Mouse (Mus musculus): ENCODE data around the gene Nfia.

Nfia gene

DNA sequence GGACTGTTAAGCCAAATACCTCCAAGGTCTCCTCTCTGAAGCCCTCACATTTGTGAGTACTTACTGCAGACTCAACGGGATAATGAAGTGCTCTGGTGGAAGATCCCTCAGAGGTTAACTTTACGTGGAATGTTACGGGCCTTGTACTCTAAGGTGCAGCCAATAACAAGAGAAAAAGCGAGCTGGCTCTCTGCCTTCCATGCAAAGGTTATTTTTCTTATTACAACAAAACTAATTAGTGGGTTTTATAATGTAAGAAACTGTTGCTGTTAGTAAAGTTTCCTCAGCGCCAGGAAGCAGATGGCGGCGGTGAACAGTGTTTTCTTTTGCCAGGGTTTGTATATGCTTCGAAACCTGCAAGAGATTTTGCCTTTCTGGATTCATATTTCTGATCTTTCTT lies 169.1 kb downstream of the Nfia start:
- DNase-seq (ENCODE audit: low read depth, low spot score) = no peak

DNA sequence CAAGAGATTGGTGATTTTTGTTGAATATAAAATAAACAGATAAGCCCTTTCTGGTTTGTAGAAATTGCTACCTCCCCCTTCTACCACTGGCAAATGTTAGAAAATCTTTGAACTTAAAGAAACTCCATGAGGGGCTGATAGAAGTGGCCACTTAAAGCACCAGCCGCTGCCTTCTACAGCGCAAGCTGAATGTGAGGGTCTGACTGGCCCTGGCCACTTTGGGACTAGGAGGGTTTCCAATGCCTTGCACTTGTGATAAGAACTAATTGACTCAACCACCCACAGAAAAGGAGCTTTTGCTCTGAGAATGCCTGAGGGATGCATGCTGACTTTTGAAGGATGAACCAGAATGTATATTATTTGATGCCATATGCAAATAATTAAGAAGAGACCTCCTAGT lies 171.8 kb downstream of the Nfia start:
- DNase-seq (ENCODE audit: low read depth, low spot score) = no peak

DNA sequence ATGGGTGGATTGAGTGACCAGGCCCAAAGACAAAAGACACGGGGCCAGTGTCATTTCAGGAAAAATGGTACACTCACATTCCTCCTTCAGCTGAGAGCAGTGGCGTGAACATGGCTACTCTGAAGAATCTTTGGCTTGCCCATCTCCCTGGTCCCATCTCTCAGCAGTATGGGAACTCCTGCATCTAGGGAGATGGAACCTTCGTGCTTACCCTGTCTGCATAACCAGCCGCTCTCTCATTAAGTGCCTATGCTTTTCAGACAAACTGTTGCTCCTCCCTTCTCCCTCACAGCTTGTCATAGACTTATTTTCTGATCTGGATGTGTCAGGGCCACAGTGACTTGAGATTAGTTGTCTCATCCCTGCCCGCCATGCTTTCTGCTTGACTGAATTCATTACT lies 174.9 kb downstream of the Nfia start:
- DNase-seq (ENCODE audit: low read depth, low spot score) = no peak

DNA sequence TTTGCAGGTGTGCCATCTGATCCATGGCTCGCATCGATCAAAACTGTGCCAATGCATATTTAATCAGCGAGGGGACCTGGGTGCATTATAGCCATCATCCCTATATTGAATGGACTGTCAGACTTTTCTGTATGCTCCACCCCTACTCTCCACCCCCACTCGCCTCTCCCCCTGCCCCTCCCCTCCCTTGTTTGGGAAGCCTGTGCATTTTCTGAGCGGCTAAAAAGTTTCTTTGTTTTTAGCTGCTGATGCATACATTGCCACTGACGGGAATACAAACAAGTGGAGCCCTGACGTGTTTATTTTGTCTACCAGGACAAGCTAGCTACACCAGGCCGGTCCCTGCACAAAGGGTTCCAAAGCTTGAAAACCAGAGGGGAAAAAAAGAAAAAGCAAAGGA lies 175.7 kb downstream of the Nfia start:
- DNase-seq (ENCODE audit: low read depth, low spot score) = no peak

DNA sequence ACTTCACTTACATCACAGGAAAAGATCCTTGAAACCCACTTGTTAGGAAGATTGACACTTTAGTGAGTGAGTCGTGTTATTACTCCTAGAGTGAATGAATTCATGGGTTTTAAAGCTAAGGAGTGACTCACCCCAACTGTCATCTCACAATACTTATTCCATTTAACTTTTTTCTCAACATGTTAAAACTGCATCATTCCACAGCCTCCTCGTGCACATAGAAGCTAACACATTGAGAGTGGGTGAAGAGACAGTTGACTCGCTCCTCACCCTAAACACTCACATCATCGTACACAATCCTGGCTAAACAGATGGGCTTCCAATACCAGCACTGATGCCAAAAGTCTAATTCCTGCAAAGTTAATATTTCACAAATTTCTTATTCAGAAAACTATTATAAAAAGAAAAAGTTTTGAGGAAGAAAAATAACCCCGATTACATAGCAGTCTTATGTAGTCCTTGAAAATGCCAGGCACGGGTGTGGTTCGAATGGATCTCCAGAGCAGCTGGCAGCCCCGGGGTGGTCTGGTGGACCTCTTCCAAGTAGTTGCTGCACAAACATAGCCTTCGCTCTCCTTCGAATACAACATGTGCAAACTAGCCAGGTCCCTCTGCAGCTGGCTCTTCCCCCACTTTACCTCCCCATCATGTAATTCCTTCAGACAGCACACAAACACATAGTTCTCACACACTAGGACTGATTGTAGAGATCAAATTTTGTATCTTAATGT lies 178.0 kb downstream of the Nfia start:
- no peak for DNase-seq (ENCODE audit: low read depth, low spot score)

DNA sequence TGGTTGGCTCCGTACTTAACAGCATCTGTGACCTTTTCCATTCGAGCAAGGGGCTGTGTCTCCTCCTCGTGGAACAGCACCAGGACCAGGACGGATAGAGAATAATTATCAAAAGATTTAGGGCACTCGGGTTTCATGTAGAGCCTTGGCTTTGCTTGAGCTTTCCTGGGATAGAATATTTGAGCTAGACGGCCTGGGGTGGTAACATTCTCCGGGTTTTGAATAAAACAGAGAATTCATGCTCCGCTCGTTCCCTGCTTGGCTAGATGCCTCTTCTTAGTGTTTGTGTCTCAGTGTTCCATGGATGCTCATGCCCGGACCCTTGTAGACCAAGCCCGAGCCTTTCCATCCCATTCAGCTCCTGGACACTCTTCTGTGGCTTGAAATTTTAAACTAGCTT lies 181.4 kb downstream of the Nfia start:
- no peak for DNase-seq (ENCODE audit: low read depth, low spot score)

DNA sequence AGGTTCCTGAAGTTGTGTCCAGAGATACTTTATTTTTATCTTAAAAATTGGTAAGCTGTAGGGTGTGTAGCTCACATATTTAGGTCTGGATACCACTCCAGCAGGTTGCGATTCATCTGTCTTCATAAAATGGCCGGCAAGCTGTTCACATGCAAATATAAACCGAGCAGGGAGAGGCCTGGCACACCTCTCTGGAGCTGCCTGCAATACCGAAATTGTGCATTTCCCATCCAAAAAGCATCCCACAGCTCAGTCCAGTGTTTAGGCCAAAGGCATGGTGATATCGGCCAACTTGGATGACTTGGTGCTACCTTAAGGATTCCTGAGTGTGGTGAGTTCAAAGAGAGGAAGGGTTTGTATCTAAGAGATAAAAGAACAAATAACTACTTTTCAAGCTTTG lies 185.6 kb downstream of the Nfia start:
- no peak for DNase-seq (ENCODE audit: low read depth, low spot score)

DNA sequence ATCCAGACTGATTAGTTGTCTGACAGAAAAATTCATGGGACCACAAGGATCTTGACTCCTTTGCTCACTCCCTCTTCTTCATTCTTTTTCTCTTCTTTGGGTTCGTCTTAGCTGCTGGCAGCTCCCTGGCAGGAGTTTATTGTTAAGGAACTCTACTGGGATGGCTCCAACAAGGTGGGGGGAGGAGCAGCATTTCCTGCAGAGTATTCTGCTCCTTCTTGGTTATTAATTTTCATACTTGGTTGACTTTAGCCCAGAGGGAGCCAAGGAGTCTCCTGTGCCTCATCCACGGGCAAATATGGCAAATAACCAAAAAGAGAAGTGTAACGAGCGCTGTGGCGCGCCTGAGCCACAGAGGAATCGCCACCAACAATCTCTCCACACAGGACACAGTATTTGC lies 190.3 kb downstream of the Nfia start:
- DNase-seq (ENCODE audit: low read depth, low spot score) = no peak

DNA sequence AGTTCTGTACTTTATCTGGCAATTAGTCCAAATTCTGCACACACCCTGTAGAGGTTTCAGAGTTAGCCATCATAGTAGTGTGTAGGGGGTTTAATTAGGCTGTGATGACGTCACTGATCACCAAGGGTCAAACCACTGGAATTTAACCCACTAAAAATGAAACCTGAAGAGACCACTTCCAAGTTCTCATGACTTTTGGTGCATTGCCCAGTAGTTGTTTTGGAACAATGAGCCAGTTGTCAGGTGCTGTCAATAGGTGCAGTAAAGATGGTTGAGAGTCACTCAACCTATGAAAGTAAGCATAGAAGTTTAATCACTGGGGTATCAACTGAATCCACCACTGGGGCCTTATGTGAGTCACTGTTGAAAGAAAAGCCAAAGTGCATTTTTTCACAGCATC lies 191.4 kb downstream of the Nfia start:
- no peak for DNase-seq (ENCODE audit: low read depth, low spot score)

DNA sequence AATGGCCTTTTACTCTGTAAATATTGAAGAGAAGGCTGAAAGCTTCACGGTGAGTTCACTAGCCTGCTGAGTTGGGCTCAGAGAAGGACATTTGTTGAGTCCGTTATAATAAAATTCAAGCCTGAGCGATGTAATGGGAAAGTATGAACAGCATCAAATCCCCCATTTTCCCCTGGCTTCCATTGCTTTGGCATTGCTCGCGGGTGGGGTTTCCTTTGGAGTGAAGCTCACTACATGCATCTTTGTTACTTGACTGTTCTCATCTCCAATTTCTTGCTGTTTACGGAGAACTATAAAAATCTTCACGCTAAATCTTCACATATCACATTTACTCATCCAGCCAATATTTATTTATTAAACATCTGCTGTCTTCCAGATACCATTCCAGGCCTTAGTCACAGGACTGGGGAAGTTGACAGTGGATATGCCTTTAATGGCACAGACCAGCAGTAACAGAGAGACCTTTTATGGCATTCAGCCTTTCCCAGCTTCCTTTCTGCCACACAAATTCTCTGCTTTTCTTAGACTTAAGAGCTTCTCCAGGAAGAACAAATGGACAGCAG lies 196.3 kb downstream of the Nfia start:
- DNase-seq (ENCODE audit: low read depth, low spot score) = no peak

DNA sequence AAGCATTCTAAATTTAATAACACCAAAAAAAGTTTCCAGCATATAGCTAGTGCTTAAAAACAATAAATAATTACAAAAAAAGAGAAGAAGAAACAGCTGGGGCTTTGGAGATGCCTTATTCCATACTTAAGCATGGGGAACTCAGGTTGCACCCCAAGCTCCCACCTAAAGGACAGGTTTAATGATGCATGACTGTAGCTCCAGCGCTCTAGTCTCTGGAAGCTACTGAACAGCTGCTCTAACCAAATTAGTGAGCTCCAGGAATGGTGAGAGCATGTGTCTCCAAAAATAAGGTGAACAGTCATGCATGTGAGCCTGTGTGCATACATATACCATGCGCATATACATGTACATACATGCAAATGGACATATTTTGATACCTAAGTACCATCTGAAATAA lies 200.5 kb downstream of the Nfia start:
- no peak for DNase-seq (ENCODE audit: low read depth, low spot score)

DNA sequence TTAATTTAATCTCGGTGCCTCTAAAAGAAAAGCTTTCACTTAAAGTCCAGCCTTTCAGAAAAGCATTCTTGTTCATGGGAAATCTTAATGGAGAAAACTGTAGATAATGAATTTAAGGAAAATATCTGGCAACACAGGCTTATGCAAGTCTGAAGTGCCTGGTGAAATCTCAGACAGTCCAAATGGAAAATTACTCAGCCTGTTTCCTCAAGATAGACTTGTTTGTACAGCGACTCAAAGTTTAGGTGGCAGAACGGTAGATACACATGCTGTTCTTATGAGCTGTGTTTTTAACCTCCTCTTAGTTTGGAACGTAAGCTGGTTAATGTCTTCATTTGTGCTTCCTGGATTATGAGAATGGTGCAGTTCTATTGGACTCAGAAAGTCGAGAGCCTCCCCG lies 201.5 kb downstream of the Nfia start:
- DNase-seq (ENCODE audit: low read depth, low spot score) = no peak

DNA sequence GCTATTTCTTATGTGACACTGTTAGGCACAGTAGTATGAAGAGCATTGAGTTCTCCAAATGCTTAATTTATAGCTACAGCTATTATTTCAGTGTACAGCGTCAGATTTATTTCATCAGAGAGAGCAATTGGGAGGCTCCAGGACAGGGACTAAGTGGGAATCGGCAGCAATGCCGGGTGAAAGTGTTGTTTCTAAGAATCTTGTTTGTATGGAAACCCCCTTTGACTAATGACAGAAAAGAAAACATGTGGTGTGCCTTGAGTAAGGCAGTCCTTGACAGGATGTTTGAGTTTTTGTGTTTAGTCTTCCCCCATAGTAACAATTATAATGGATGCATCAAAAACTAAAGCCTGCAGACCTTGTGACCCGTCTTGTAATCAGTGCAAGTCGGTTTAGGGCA lies 204.4 kb downstream of the Nfia start:
- no peak for DNase-seq (ENCODE audit: low read depth, low spot score)

DNA sequence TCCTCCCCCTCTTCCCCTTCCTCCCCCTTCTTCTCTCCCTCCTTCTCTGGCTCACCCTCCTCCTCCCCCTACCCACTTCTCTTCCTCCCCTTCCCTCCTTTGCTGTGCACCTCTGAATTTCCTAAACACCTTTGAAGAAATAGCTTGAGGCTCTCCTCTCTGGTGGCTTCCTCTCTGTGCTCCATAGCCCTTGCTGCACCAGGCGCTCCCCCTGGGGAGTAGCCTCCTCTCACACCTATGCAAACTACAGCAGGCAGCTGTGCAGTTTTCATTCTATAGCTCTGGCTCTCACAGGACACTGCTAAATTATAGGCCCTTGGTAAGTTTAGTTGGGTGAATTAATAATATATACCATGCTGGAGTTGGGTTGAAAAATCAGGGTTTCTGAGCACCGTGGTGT lies 211.8 kb downstream of the Nfia start:
- no peak for DNase-seq (ENCODE audit: low read depth, low spot score)

DNA sequence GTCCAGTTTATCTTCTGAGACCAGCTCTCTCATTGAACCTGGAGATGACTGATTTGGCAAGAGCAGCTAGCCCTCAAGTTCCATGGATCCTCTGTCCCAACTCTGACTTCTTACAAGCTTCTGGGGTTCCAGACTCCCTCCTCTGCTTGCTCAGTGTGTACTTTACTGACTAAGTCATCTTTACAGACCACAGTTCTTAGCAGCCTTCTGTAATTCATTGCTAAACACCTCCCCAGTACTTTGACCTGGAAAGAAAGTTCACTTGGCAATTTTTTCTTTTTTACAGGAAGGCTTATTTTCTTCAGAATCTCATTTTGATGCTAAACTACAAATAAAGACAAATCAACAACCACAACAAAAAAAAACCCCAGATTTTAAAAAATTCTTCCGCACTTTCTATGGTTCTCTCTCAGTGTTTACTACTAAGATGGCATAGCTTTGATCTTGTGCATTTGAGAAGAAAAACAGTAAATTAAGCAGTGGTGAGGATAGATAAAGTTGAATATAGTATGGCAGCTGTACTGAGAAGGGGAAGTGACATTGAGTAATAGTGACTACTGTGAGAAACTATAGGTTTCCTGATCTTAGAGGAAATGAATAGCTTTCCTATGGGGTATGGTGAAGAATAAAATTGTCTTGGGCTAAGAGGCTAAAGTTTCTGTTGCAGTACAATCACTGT lies 213.7 kb downstream of the Nfia start:
- no peak for DNase-seq (ENCODE audit: low read depth, low spot score)

DNA sequence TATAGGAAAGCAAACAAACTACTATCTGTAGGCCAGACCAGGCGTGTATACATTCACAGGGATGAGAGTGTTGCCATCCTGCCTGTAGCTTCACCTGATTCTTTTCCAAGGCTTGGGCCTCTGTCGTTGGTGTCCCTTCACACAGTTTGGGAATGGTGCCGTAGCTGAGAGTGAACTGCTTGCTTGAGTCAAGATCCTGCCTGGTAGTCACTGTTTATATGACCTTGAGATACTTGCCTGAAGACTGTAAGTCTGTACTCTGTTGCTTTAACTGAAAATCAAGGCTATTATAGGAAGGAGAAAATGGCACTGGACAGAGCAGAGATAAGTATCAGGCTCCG lies 214.2 kb downstream of the Nfia start:
- no peak for DNase-seq (ENCODE audit: low read depth, low spot score)

DNA sequence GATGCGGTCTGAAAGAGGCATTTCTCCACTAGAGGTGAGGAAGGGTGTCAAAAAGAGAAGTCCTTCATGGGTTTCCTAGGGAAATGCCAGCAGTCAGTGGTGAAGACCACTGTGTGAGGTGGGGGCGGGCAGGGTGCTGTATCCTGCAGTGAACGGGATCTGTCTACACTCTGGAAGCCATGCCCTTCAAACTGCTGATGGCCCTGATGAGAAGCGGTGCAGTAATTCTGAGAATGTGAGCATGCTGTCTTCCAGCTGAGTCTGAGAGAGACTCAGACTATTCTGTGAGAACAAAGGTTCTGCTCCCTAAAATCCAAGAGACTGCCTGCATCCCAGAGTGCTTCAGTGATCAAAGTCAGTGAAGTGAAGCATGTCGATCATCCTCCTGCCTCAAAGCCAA lies 216.2 kb downstream of the Nfia start:
- no peak for DNase-seq (ENCODE audit: low read depth, low spot score)

DNA sequence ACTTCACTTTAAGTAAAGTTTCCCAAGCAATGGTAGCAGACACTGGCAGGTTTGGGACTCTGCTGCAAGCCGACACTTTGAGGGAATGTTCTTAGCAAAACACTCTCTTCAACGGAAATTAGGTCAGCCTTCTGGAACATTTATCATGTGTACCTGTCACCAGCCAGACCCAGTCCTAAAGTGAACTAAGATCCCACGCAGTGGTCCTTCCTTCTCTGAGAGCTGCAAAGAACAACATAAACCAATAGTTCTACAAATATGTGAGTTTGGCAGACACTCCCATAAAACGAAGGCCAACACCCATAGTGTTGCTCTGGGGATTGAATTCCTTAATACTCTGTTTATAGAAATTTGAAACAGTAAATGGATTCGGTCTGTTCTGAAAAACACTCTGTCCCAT lies 217.9 kb downstream of the Nfia start:
- DNase-seq (ENCODE audit: low read depth, low spot score) = no peak

DNA sequence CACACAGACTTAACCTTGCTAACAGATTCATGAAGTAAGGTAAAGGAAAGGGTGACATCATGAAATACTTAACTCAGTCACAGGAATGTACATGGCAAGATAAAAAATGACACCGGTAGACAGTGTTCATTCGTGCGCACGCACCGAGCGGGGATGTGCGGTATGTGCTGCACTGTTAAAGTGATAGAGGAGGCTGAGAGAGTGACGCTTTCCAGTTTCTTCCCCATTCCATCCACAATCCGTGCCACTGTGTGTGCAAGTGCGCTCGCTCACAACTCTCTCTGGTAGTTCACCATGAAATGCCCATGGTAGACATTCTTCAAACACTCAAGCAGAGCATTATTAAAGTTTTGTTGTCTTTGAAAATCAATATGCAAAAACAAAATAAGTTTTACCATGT lies 218.9 kb downstream of the Nfia start:
- DNase-seq (ENCODE audit: low read depth, low spot score) = no peak

DNA sequence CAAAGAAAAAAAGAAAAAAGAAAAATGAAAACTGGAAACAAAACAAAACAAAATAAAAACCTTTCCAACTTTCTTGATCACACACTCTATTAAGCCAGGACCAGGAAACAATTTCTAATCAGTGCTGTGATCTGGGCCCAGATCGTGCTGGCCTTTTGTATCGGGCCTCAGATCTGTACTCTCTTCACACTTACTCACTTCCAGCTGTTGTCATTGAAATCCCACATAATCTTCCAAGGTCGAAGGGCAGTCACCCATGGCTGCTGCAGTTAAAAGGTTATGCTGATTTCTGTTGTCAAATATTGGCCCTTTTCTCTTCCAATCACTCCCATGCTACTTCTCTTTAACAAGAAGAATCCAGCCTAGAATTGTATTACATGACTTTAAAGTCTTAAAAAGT lies 219.3 kb downstream of the Nfia start:
- no peak for DNase-seq (ENCODE audit: low read depth, low spot score)

DNA sequence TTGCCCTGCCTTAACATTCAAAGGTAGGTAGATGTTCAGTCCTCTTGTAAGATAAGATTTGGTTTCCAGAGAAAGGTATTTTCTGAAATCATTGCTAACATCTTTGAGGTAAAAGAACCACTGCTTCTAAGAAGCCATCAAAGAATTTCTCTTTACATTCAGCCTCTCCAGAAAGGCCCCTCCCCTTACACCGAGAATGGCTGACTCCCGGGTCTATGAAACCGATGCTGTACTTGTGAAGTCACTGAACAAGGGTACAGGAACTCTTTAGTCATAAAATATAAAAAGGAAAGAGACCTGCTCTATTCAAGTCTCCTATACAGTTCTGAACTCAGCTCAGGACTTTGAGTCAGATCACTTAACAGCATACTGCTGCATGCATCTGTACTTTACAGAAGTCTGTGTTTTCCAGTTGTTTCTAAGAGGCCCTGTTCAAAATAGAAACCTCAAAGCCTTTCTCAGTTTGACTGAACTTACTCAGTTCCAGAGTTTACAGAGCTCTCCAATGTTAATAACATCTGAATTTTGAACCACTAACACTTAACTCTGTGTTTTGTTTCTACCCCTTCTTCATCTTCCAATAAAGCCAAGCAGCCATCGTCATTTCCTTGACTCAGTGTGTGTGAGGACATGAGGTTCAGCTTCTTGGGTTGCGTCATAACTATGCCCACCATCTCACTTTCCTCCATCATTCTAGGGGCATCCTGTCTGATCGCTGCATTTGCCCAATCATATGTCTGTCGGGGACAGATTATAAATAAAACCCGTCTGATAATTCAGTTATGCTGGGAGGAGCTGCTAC lies 223.6 kb downstream of the Nfia start:
- no peak for DNase-seq (ENCODE audit: low read depth, low spot score)

DNA sequence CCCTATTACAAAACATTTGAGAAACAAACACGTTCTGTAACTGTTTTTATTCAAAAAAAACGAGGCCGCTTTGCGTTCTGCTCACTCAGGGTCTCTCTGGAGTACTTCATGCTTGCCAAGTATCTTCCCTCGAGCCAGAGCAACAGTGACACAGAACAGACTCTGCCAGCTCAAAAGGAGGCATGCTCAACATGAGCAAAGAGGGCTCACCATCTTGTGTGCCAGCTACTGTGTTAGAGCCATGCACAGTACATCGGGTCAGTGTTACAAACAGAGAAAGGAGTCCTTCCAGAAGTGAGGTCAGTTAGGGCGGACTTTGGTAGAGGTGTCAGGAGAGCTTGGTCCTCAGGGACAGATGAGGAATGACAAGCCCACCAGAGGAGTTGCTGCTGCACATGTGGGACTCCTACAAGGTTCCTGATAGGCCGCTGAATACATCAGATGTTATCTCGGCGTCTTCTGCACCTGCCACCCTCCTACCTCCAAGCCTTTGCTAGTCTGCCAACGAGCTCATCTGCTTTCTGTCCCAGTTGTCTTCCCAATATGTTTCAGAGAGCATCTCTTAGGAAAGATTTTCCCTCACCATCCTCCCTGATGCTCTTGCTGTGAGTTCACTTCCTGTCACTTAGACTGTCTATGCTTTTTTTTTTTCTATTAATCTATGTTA lies 224.8 kb downstream of the Nfia start:
- DNase-seq (ENCODE audit: low read depth, low spot score) = no peak
